Mouse (Mus musculus) cortical plate, adult 2 months (tissue): ENCODE measurements around the gene Tmem81.

ENCODE experiments used
- CTCF ChIP-seq: fragments of 200-500 bp; IDR thresholded peaks from 2 replicates; pipeline ENCODE4 v1.5.1; 2011; ENCODE audit warnings: mild to moderate bottlenecking, control low read depth, low read length; ENCODE audit not compliant: insufficient read depth; ENCODE audit errors: extremely low read depth
- POLR2A ChIP-seq: fragments of 200-500 bp; IDR thresholded peaks from 2 replicates; pipeline ENCODE4 v1.6.1; 2011; ENCODE audit warnings: mild to moderate bottlenecking, low read length, control low read depth; ENCODE audit not compliant: insufficient read depth; ENCODE audit errors: extremely low read depth

- TF ChIP-seq POLR2A (no peak), CTCF (no peak)
Measured at GRCm38 (mm10) chr1:132471499-132471898, 34.5 kb upstream of the Tmem81 start.
